In the genomic region with DNA sequence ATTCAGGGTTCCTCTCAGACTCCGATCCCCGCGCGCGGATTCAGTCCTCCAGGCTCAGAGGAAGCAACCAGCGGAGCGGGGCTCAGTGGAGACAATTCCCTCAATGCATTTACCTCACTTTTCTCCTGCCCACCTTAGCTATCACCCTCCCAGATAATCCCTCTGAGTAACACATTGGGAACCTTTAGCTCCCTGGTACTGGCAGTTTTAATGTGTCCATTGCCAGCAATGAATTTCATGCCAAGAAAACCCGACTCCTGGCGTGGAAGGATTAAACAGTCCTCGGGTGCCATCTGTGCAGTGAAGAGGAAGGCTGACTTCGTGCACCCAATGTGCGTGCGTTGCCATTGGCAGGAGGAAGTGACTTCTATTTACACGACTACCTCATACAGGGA, we compare ENCODE assay signal across 8 mouse cellular contexts.
A peak's percentile ranks its signal among the peaks of the same experiment; 100 is the strongest.
DNase-seq lines count a peak whose midpoint lies in the region; ATAC-seq lines count a peak whose summit lies in the region.
"Had no signal": no experiment of that assay in that cellular context is flagged by ENCODE, and none has a peak within 500 bp of the region (broad histone marks: within the 10 kb centered on the region; RNA-seq: fewer than 3 reads in every experiment).

No protein-coding gene starts in this region.

- H3K4me1 ChIP-seq in hindbrain, embryonic 10.5 days (replicated peaks) = peaks cover 6% of the 10 kb centered on the region
- peaks cover 3% of the 10 kb centered on the region; the same call in 1 of the 2 replicates for H3K4me1 ChIP-seq in midbrain, embryonic 16.5 days (ENCODE audit: control insufficient read depth, insufficient read depth, low read length)
- H3K4me1 ChIP-seq: embryonic facial prominence, embryonic 12.5 days had no signal

- no peaks in the 10 kb centered on the region for H3K9me3 ChIP-seq in hindbrain, embryonic 10.5 days
- H3K9me3 ChIP-seq in midbrain, embryonic 16.5 days (replicated peaks; ENCODE audit: control insufficient read depth, low read length, poor library complexity, severe bottlenecking) = no peaks in the 10 kb centered on the region
- H3K9me3 ChIP-seq: embryonic facial prominence, embryonic 12.5 days had no signal

- DNase-seq in brain, adult 2 months (ENCODE audit: low read depth, low spot score) = peak; percentile 85
- DNase-seq in cerebellum, adult 18-20 months = peak; percentile 67 to 71
- DNase-seq in hindbrain, embryonic 10.5 days (ENCODE audit: low spot score) = peak; percentile 6
- no peak for DNase-seq in adrenal gland, postnatal 4 days (ENCODE audit: low spot score in 2 of 2)

- WGBS in hindbrain, embryonic 10.5 days = 26% methylated on average over 14 of the region's 14 CpGs
- WGBS in midbrain, embryonic 16.5 days = 5% methylated on average over 14 of the region's 14 CpGs

- no peaks in the 10 kb centered on the region for H3K27me3 ChIP-seq in hindbrain, embryonic 10.5 days (ENCODE audit: insufficient read depth, poor library complexity, severe bottlenecking)
- H3K27me3 ChIP-seq in midbrain, embryonic 16.5 days (ENCODE audit: control insufficient read depth, insufficient read depth, low read depth, low read length) = no peaks in the 10 kb centered on the region
- H3K27me3 ChIP-seq: embryonic facial prominence, embryonic 12.5 days had no signal

- H3K4me3 ChIP-seq in hindbrain, embryonic 10.5 days = peak overlapping the region; percentile 23
- peak overlapping the region; percentile 14 for H3K4me3 ChIP-seq in midbrain, embryonic 16.5 days (ENCODE audit: low read depth, low read length)
- H3K4me3 ChIP-seq: embryonic facial prominence, embryonic 12.5 days had no signal

- ATAC-seq in midbrain, embryonic 16.5 days = peak; percentile 76
- no peak for ATAC-seq in granulocyte monocyte progenitor cell, adult 5-6 weeks (replicated peaks; ENCODE audit: poor library complexity, severe bottlenecking)
- ATAC-seq in megakaryocyte, adult 5-6 weeks (ENCODE audit: poor library complexity, severe bottlenecking) = no peak

- H3K4me2 ChIP-seq in midbrain, embryonic 16.5 days (ENCODE audit: low read length) = peak overlapping the region; percentile 56
- H3K4me2 ChIP-seq: embryonic facial prominence, embryonic 12.5 days had no signal

- H3K36me3 ChIP-seq in hindbrain, embryonic 10.5 days = no peaks in the 10 kb centered on the region
- no peaks in the 10 kb centered on the region for H3K36me3 ChIP-seq in midbrain, embryonic 16.5 days (ENCODE audit: control insufficient read depth, insufficient read depth, low read length)
- H3K36me3 ChIP-seq: embryonic facial prominence, embryonic 12.5 days had no signal

- no peak overlapping the region for H3K27ac ChIP-seq in hindbrain, embryonic 10.5 days
- H3K27ac ChIP-seq in midbrain, embryonic 16.5 days (ENCODE audit: low read length) = no peak overlapping the region
- H3K27ac ChIP-seq: embryonic facial prominence, embryonic 12.5 days had no signal

- 0 out of 2 replicates have a peak overlapping the region, but pooled peaks have one; percentile 15 for H3K9ac ChIP-seq in midbrain, embryonic 16.5 days (ENCODE audit: low read depth, low read length)
- H3K9ac ChIP-seq: embryonic facial prominence, embryonic 12.5 days had no signal

Comparison
In these comparisons a context has a peak if more than half of its experiments do, and no peak if none do; other contexts are left out.
1. DNase-seq: peak in brain, adult 2 months (single experiment), cerebellum, adult 18-20 months (2 of 2) and hindbrain, embryonic 10.5 days (single experiment); none in adrenal gland, postnatal 4 days (0 of 2).